Mouse (Mus musculus) midbrain, postnatal 0 days (tissue): ENCODE measurements around the gene Ehd1. TPM values are rescaled to one million over a fixed set of nuclear protein-coding genes. Genes with fewer than 3 reads are reported as not detected.

Experiments used
- ATAC-seq: fragments of 200-750 bp; cut with Nextera tagmentation; 2 replicates; pipeline ENCODE4 v1.8.0; 2017; ENCODE audit warnings: moderate number of reproducible peaks, mild to moderate bottlenecking, moderate TSS enrichment, moderate library complexity; ENCODE audit not compliant: low FRiP score
- DNase-seq: peaks from one replicate; pipeline ENCODE4 v3.0.0-alpha.2; 2015; ENCODE audit warnings: low spot score
- H3K27ac ChIP-seq: fragments of 300-500 bp; sonication (generic); 2 replicates; pipeline ENCODE4 v1.5.1; 2014; ENCODE audit warnings: low read depth, mild to moderate bottlenecking, low read length, mixed read lengths
- H3K27me3 ChIP-seq: fragments of 300-500 bp; sonication (generic); 2 replicates; pipeline ENCODE4 v1.6.1; 2014; ENCODE audit warnings: low read length, control low read depth, mixed read lengths; ENCODE audit not compliant: insufficient read depth
- H3K36me3 ChIP-seq: fragments of 300-500 bp; sonication (generic); 2 replicates; pipeline ENCODE4 v1.6.1; 2014; ENCODE audit warnings: low read length, control low read depth, mixed read lengths; ENCODE audit not compliant: insufficient read depth
- H3K4me1 ChIP-seq: fragments of 300-500 bp; sonication (generic); 2 replicates; pipeline ENCODE4 v1.6.1; 2014; ENCODE audit warnings: mild to moderate bottlenecking, control low read depth, antibody characterized with exemption, low read length, mixed read lengths; ENCODE audit not compliant: insufficient read depth
- H3K4me2 ChIP-seq: fragments of 300-500 bp; sonication (generic); 2 replicates; pipeline ENCODE4 v1.6.1; 2014; ENCODE audit warnings: low read depth, mild to moderate bottlenecking, low read length, mixed read lengths; ENCODE audit not compliant: poor library complexity, severe bottlenecking
- H3K4me3 ChIP-seq: fragments of 300-500 bp; sonication (generic); 2 replicates; pipeline ENCODE4 v1.5.1; 2014; ENCODE audit warnings: low read depth, mild to moderate bottlenecking, low read length, moderate library complexity
- H3K9ac ChIP-seq: fragments of 300-500 bp; sonication (generic); replicated peaks from 2 replicates; pipeline ENCODE4 v1.6.1; 2014; ENCODE audit warnings: mild to moderate bottlenecking, low read length, moderate library complexity, mixed read lengths; ENCODE audit not compliant: poor library complexity, severe bottlenecking
- H3K9me3 ChIP-seq: fragments of 300-500 bp; sonication (generic); 2 replicates; pipeline ENCODE4 v1.6.1; 2016; ENCODE audit warnings: low read length, control low read depth
- CTCF ChIP-seq: IDR thresholded peaks from 2 replicates; pipeline ENCODE4 v1.5.1; 2016; ENCODE audit warnings: antibody characterized with exemption, mild to moderate bottlenecking
- WGBS: fragments of 180-500 bp; shearing (Covaris S2); extraction: QIAGEN DNeasy Blood & Tissue Kit; methylation state at CpG from one replicate; pipeline ENCODE4 v1.1.7; 2014; 5-methylcytosine and 5-hydroxymethylcytosine counted together
- polyA plus RNA-seq: library from polyadenylated mRNA; unstranded; fragments of >200 nt; fragmentation: Nextera tagmentation; extraction: Ambion mirVana; gene quantifications from 2 replicates; pipeline ENCODE4 v1.2.1, GENCODE M21; 2015
- total RNA-seq: library from RNA; depleted of rRNA; stranded (reverse); fragments of >200 nt; gene quantifications from 2 replicates; pipeline ENCODE4 v1.2.3, GENCODE M21; 2014

Ehd1 gene
- total and polyA plus RNA-seq, 2 experiments from 2014 or later: 74.0 to 139 TPM

DNA sequence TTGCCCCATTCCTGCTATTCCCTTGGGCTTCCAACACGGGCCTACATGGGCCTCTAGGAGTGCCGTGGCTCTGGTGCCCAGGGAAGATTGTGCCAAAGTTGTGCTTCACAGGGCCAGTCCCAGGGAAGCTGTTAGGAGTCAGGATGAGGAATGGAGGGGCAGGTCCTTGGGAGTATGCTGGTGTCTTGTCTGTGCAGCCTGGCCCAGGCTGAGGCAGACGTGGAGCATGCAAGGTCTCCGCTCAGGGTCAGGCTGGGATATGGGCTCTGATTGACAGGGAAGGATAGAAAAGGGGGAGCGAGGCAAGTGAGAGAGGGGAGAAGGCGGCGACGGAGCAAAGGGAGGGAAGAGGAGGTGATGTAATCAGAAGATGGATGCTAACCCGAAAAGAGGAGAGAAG lies 48.2 kb downstream of the Ehd1 start:
- H3K4me3 ChIP-seq: no peak overlapping the region
- no peaks in the 10 kb centered on the region for H3K27me3 ChIP-seq
- ATAC-seq (no peak), DNase-seq (no peak)
- peaks cover 6% of the 10 kb centered on the region; the same call in 1 of the 2 replicates for H3K36me3 ChIP-seq
- 84% methylated on average over 9 of the region's 9 CpGs for WGBS
- H3K9ac ChIP-seq: no peak overlapping the region
- no peaks in the 10 kb centered on the region for H3K4me1 ChIP-seq
- H3K4me2 ChIP-seq: no peak overlapping the region
- H3K9me3 ChIP-seq: no peaks in the 10 kb centered on the region
- no peak overlapping the region for H3K27ac ChIP-seq
- TF ChIP-seq CTCF: no peak

DNA sequence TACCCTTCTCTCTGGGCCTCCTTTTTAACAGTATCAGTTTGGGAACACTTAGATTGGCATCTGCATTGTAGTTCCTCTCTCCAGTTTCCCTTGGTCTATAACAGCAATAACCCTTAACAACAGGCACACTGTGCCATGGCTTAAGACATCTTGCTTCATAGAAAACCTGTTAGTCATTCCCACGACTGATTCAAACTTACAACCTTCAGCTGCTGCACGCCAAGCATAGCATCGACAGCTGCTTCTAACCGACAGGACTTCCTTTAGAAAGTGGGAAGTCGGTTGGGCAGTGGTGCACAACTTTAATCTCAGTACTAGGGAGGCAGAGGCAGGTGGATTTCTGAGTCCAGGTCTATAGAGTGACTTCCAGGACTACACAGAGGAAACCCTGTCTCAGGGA lies 54.7 kb downstream of the Ehd1 start:
- no peak overlapping the region for H3K9ac ChIP-seq
- no peak for ATAC-seq

DNA sequence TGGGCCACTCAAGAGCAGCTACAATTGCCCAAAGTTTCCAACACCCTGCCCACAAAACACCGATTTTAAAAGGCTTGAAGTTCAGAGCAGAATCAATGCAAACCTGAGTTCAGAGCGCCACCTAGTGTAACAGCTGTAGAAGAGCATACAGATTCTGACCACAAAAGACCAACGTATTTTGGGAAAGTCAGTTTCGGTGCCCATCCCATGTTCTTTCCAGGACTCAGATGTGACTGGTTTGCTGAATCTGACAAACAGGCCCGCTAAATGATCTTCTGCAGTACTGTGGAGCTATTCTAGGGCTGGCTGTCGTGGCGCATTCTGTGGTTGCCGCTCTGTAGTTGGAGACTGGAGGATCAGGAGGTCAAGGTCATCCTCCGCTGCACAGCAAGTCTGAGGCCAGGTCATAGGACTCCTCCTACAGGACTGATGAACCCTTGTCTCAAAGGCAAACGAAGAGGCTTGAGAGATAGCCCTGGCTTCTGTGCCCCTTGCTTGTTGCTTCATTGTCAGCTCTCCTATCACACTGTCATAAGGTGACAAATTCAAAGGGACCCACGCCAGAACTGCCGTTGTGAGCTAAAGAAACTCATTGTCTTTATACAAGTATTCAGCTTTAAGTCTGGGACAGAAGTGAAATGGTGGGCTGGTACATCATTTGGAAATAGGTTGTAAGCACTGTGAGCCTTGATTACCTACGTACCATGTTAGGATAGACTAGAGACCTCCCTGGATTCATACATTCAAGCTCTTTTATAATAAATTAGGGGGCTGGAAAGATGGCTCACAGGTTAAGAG lies 55.4 kb downstream of the Ehd1 start:
- Histone ChIP-seq H3K4me2 (peak overlapping the region; percentile 36), H3K9ac (no peak overlapping the region), H3K36me3 (no peaks in the 10 kb centered on the region; the same call in 1 of the 2 replicates), H3K4me3 (no peak overlapping the region), H3K4me1 (peaks cover 13% of the 10 kb centered on the region), H3K9me3 (no peaks in the 10 kb centered on the region), H3K27ac (no peak overlapping the region), H3K27me3 (no peaks in the 10 kb centered on the region)
- DNase-seq: peak; percentile 84
- peak; percentile 96 for TF ChIP-seq CTCF
- ATAC-seq: no peak
- 20% methylated on average over 13 of the region's 13 CpGs for WGBS

More for the DNA sequence above, 54.7 kb downstream of the Ehd1 start:
- H3K4me3 ChIP-seq: no peak overlapping the region
- H3K4me2 ChIP-seq: no peak overlapping the region
- H3K36me3 ChIP-seq: no peaks in the 10 kb centered on the region
- TF ChIP-seq CTCF: no peak
- WGBS: 70% methylated on average over 5 of the region's 5 CpGs
- H3K4me1 ChIP-seq: peaks cover 6% of the 10 kb centered on the region; the same call in 1 of the 2 replicates
- DNase-seq: no peak
- no peaks in the 10 kb centered on the region for H3K9me3 ChIP-seq
- no peak overlapping the region for H3K27ac ChIP-seq
- H3K27me3 ChIP-seq: no peaks in the 10 kb centered on the region

DNA sequence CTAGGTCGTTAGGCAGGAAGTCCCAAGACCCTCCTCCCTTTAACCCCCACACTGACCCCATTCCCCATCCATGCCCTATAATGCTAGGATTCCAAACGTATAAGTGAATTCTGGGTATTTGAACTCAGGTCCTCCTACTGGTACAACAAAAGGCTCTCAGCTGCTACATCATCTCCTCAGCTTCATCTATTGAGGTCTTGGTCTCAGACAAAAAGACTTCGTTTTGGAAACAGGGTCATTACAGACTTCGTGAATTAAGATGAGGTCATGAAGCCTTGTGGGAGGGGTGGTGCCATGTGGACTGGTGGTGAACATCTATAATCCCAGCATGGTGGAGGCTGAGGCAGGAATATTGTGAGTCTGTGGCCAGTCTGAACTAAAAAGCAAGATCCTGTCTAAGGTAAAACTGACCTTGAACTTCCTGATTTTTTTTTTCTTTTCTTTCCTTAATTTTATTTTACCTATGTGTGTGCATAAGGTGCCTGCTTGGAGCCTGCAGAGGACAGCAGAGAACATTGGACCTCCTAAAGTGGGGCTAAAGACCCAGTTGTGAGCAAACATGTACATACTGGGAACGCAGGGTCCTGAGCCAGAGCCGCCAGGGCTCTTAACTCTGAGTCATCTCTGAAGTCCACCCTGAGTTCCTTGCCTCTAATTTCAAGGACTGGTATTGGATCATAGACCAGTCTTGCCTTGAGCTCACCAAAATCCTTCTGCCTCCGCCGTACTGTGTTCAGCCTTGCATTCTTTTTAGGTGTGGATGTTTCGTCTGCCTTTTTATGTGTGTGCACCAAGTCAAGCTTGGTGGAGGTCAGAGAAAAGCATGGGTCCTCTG lies 57.5 kb downstream of the Ehd1 start:
- peak overlapping the region; percentile 59 for H3K27ac ChIP-seq
- peaks cover 20% of the 10 kb centered on the region for H3K36me3 ChIP-seq
- TF ChIP-seq CTCF: no peak
- H3K4me1 ChIP-seq: peaks cover 13% of the 10 kb centered on the region
- H3K4me2 ChIP-seq: peak overlapping the region; percentile 10; the same call in 1 of the 2 replicates
- 0 out of 2 replicates have a peak, but pooled peaks have one; percentile 2 for ATAC-seq
- DNase-seq: no peak
- no peaks in the 10 kb centered on the region for H3K9me3 ChIP-seq
- 67% methylated on average over 9 of the region's 9 CpGs for WGBS
- H3K27me3 ChIP-seq: no peaks in the 10 kb centered on the region
- H3K4me3 ChIP-seq: peak overlapping the region; percentile 85; the same call in 1 of the 2 replicates
- no peak overlapping the region for H3K9ac ChIP-seq

DNA sequence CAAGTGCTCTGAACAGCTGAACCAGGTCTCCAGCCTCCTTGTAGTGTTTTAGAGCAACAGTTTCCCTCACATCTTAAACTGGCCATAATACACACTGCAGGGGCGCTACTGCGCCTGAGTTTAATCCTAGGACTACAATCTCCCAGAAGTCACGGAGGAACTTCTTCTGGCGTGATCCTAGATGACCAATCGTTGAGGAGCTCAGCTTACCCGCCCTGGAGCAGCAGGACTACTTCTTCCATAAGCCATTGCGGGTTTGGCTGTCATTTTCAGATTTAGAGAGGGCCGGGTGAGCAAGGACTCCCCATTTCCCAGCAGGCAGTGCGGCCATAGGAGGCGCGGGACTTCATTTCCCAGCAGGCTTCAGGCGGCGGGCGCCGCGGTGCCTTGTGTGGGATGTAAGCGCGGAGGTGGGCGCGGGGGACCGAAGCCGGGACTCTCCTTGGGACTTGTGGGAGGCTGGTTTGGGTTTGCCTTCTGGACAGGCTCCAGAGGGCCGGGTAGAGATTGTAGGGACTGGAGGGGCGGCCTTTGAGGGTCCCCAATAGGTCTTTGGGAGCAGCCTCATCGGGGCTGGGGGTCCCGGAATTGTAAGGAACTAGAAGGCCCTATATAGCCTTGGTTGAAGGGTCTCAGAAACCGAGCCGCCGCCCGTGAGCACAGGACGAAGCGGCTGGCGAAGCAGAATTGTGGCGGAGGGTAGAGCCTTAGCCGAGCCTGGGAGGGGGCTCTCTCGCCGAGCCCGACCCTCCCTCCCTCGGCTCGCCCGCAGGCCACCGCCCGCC lies 58.3 kb downstream of the Ehd1 start, which contains the start of gene Men1:
Men1 (plus strand) TSS at position 307 of the 785 bp plus-strand sequence.
- H3K4me1 ChIP-seq: peaks cover 13% of the 10 kb centered on the region
- peak; percentile 74 for TF ChIP-seq CTCF

More for the DNA sequence above, 58.3 kb downstream of the Ehd1 start, which contains the start of gene Men1:
- Histone ChIP-seq H3K9me3 (no peaks in the 10 kb centered on the region), H3K27ac (peak within 1 kb of the TSS; percentile 77), H3K4me3 (peak within 1 kb of the TSS; percentile 85), H3K27me3 (no peaks in the 10 kb centered on the region), H3K9ac (peak within 1 kb of the TSS; percentile 89), H3K4me2 (peak within 1 kb of the TSS; percentile 70), H3K36me3 (peaks cover 29% of the 10 kb centered on the region)
- DNase-seq (peak; percentile 99), ATAC-seq (peak; percentile 94)
- under 1% methylated on average over 33 of the region's 43 CpGs for WGBS
